Mouse (Mus musculus): ENCODE results near the gene Acbd6. TPM values are rescaled to one million over a fixed set of nuclear protein-coding genes. Genes with fewer than 3 reads are reported as not detected.

Acbd6 gene
- polyA plus RNA-seq, 1 experiment = 90.0 TPM

- no peak for DNase-seq (ENCODE audit: extremely low spot score in 1 of 2, low spot score in 1 of 2)
Observed at GRCm38 (mm10) chr1:155646345-155647307, 88.7 kb downstream of the Acbd6 start.

GRCm38 (mm10) chr1:155650121-155650846 lies 92.4 kb downstream of the Acbd6 start:
- DNase-seq (ENCODE audit: extremely low spot score in 1 of 2, low spot score in 1 of 2) = peak in 1 of 2 experiments; percentile 18

- no peak for DNase-seq (ENCODE audit: extremely low spot score in 1 of 2, low spot score in 1 of 2)
Observed at GRCm38 (mm10) chr1:155654961-155655360, 97.0 kb downstream of the Acbd6 start.

- DNase-seq (ENCODE audit: extremely low spot score in 1 of 2, low spot score in 1 of 2) = peak in 1 of 2 experiments; percentile 32
Observed at GRCm38 (mm10) chr1:155656321-155656720, 98.4 kb downstream of the Acbd6 start.

GRCm38 (mm10) chr1:155663994-155664393 lies 106.1 kb downstream of the Acbd6 start:
- DNase-seq (ENCODE audit: extremely low spot score in 1 of 2, low spot score in 1 of 2) = no peak

- DNase-seq (ENCODE audit: extremely low spot score in 1 of 2, low spot score in 1 of 2) = no peak
Observed at GRCm38 (mm10) chr1:155675570-155675969, 117.7 kb downstream of the Acbd6 start.

- DNase-seq (ENCODE audit: extremely low spot score in 1 of 2, low spot score in 1 of 2) = no peak
Observed at GRCm38 (mm10) chr1:155681116-155681799, 123.3 kb downstream of the Acbd6 start.

GRCm38 (mm10) chr1:155686816-155687215 lies 128.9 kb downstream of the Acbd6 start:
- DNase-seq (ENCODE audit: extremely low spot score in 1 of 2, low spot score in 1 of 2) = no peak

- DNase-seq (ENCODE audit: extremely low spot score in 1 of 2, low spot score in 1 of 2) = no peak
Observed at GRCm38 (mm10) chr1:155689141-155689540, 131.2 kb downstream of the Acbd6 start.

- DNase-seq (ENCODE audit: extremely low spot score in 1 of 2, low spot score in 1 of 2) = no peak
Observed at GRCm38 (mm10) chr1:155689558-155689957, 131.6 kb downstream of the Acbd6 start.

- no peak for DNase-seq (ENCODE audit: extremely low spot score in 1 of 2, low spot score in 1 of 2)
Observed at GRCm38 (mm10) chr1:155692230-155692629, 134.3 kb downstream of the Acbd6 start.

GRCm38 (mm10) chr1:155693026-155693425 lies 135.1 kb downstream of the Acbd6 start:
- no peak for DNase-seq (ENCODE audit: extremely low spot score in 1 of 2, low spot score in 1 of 2)

GRCm38 (mm10) chr1:155693443-155693842 lies 135.5 kb downstream of the Acbd6 start:
- DNase-seq (ENCODE audit: extremely low spot score in 1 of 2, low spot score in 1 of 2) = no peak

GRCm38 (mm10) chr1:155698373-155699159 lies 140.6 kb downstream of the Acbd6 start:
- DNase-seq (ENCODE audit: extremely low spot score in 1 of 2, low spot score in 1 of 2) = peak; percentile 28 to 61

- peak in 1 of 2 experiments; percentile 23 for DNase-seq (ENCODE audit: extremely low spot score in 1 of 2, low spot score in 1 of 2)
Observed at GRCm38 (mm10) chr1:155700886-155701285, 143.0 kb downstream of the Acbd6 start.

- DNase-seq (ENCODE audit: extremely low spot score in 1 of 2, low spot score in 1 of 2) = no peak
Observed at GRCm38 (mm10) chr1:155703191-155703680, 145.3 kb downstream of the Acbd6 start.

GRCm38 (mm10) chr1:155704182-155704581 lies 146.3 kb downstream of the Acbd6 start:
- DNase-seq (ENCODE audit: extremely low spot score in 1 of 2, low spot score in 1 of 2) = no peak

GRCm38 (mm10) chr1:155713306-155713705 lies 155.4 kb downstream of the Acbd6 start:
- DNase-seq (ENCODE audit: extremely low spot score in 1 of 2, low spot score in 1 of 2) = peak in 1 of 2 experiments; percentile 53

- DNase-seq (ENCODE audit: extremely low spot score in 1 of 2, low spot score in 1 of 2) = peak in 1 of 2 experiments; percentile 38
Observed at GRCm38 (mm10) chr1:155715366-155715765, 157.4 kb downstream of the Acbd6 start.

- DNase-seq (ENCODE audit: extremely low spot score in 1 of 2, low spot score in 1 of 2) = no peak
Observed at GRCm38 (mm10) chr1:155717301-155717700, 159.4 kb downstream of the Acbd6 start.

Data from frontal cortex, adult 2 months (tissue).